Mouse (Mus musculus) liver, postnatal 0 days (tissue): ENCODE data around the gene Ptpn12. TPM values are rescaled to one million over a fixed set of nuclear protein-coding genes. Genes with fewer than 3 reads are reported as not detected.
"Not testable (repeated sequence)": the region's sequence is repeated elsewhere in the genome, so short reads cannot be mapped to it uniquely, and the experiment has no call there.

Experiments used
- ATAC-seq: fragments of 200-750 bp; cut with Nextera tagmentation; 2 replicates; pipeline ENCODE4 v1.8.0; 2017; ENCODE audit warnings: mild to moderate bottlenecking, moderate library complexity
- DNase-seq: peaks from one replicate; pipeline ENCODE4 v3.0.0-alpha.2; 2016
- H3K27ac ChIP-seq: fragments of 300-500 bp; sonication (generic); 2 replicates; pipeline ENCODE4 v1.5.1; 2014; ENCODE audit warnings: antibody characterized with exemption, moderate library complexity, mild to moderate bottlenecking, low read depth
- H3K27me3 ChIP-seq: fragments of 300-500 bp; sonication (generic); 2 replicates; pipeline ENCODE4 v1.6.1; 2014; ENCODE audit warnings: low read length, control low read depth, mixed read lengths; ENCODE audit not compliant: insufficient read depth
- H3K36me3 ChIP-seq: fragments of 300-500 bp; sonication (generic); replicated peaks from 2 replicates; pipeline ENCODE4 v1.6.1; 2014; ENCODE audit warnings: mild to moderate bottlenecking, control low read depth, low read length, moderate library complexity, mixed read lengths; ENCODE audit not compliant: insufficient read depth
- H3K4me1 ChIP-seq: fragments of 300-500 bp; sonication (generic); 2 replicates; pipeline ENCODE4 v1.6.1; 2014; ENCODE audit warnings: antibody characterized with exemption, mild to moderate bottlenecking, control low read depth; ENCODE audit not compliant: insufficient read depth
- H3K4me2 ChIP-seq: fragments of 300-500 bp; sonication (generic); 2 replicates; pipeline ENCODE4 v1.6.1; 2014; ENCODE audit warnings: low read depth, mild to moderate bottlenecking, low read length, moderate library complexity, mixed read lengths
- H3K4me3 ChIP-seq: fragments of 300-500 bp; sonication (generic); 2 replicates; pipeline ENCODE4 v1.5.1; 2014; ENCODE audit warnings: low read depth, low read length
- H3K9ac ChIP-seq: fragments of 300-500 bp; sonication (generic); replicated peaks from 2 replicates; pipeline ENCODE4 v1.6.1; 2014; ENCODE audit warnings: mild to moderate bottlenecking, moderate library complexity
- H3K9me3 ChIP-seq: fragments of 300-500 bp; sonication (generic); 2 replicates; pipeline ENCODE4 v1.6.1; 2016; ENCODE audit warnings: mild to moderate bottlenecking, control low read depth, low read length, mixed read lengths
- CTCF ChIP-seq: sonication (generic); IDR thresholded peaks from 2 replicates; pipeline ENCODE4 v1.5.1; 2016; ENCODE audit warnings: antibody characterized with exemption, low read depth
- EP300 ChIP-seq: IDR thresholded peaks from 2 replicates; pipeline ENCODE4 v1.6.1; 2016; ENCODE audit warnings: antibody characterized with exemption, low read depth, mild to moderate bottlenecking
- WGBS: fragments of 180-500 bp; shearing (Covaris S2); extraction: QIAGEN DNeasy Blood & Tissue Kit; methylation state at CpG from one replicate; pipeline ENCODE4 v1.1.7; 2014; ENCODE audit not compliant: insufficient replicate concordance; 5-methylcytosine and 5-hydroxymethylcytosine counted together
- polyA plus RNA-seq: library from polyadenylated mRNA; unstranded; fragments of >200 nt; fragmentation: Nextera tagmentation; extraction: Ambion mirVana; gene quantifications from 2 replicates; pipeline ENCODE4 v1.2.1, GENCODE M21; 2015

The Ptpn12 gene
- polyA plus RNA-seq, 1 experiment from 2014 or later: 11.3 TPM

- TF ChIP-seq EP300 (no peak), CTCF (no peak)
- WGBS: 1% methylated on average over 67 of the region's 88 CpGs
These were observed 104.7 kb downstream of the Ptpn12 start for GRCm38 (mm10) chr5:20950855-20951650.

GRCm38 (mm10) chr5:20950516-20950854 lies 105.2 kb downstream of the Ptpn12 start:
- H3K4me2 ChIP-seq: peak overlapping the region; percentile 87
- H3K9ac ChIP-seq: peak overlapping the region; percentile 94
- H3K36me3 ChIP-seq: no peaks in the 10 kb centered on the region
- under 1% methylated on average over 9 of the region's 9 CpGs for WGBS
- no peaks in the 10 kb centered on the region for H3K27me3 ChIP-seq
- no peak for TF ChIP-seq CTCF
- 0 out of 2 replicates have a peak, but pooled peaks have one; percentile 15 for TF ChIP-seq EP300
- peak overlapping the region; percentile 84 for H3K4me3 ChIP-seq
- no peaks in the 10 kb centered on the region for H3K9me3 ChIP-seq
- ATAC-seq (no peak), DNase-seq (no peak)
- H3K4me1 ChIP-seq: peaks cover 35% of the 10 kb centered on the region
- H3K27ac ChIP-seq: peak overlapping the region; percentile 98

More at GRCm38 (mm10) chr5:20950855-20951650, 104.7 kb downstream of the Ptpn12 start:
- Histone ChIP-seq H3K27me3 (no peaks in the 10 kb centered on the region), H3K4me2 (peak overlapping the region; percentile 87), H3K9me3 (no peaks in the 10 kb centered on the region), H3K4me3 (peak overlapping the region; percentile 84), H3K4me1 (peaks cover 33% of the 10 kb centered on the region), H3K36me3 (no peaks in the 10 kb centered on the region), H3K9ac (peak overlapping the region; percentile 94), H3K27ac (peak overlapping the region; percentile 98)
- DNase-seq (peak; percentile 73), ATAC-seq (peak; percentile 73)

GRCm38 (mm10) chr5:20950093-20950492 lies 105.6 kb downstream of the Ptpn12 start:
- 2% methylated on average over 5 of the region's 5 CpGs for WGBS
- Histone ChIP-seq H3K4me2 (peak overlapping the region; percentile 87), H3K4me1 (peaks cover 39% of the 10 kb centered on the region), H3K4me3 (peak overlapping the region; percentile 84), H3K9ac (peak overlapping the region; percentile 94), H3K27ac (peak overlapping the region; percentile 98; the same call in 1 of the 2 replicates), H3K9me3 (no peaks in the 10 kb centered on the region), H3K36me3 (no peaks in the 10 kb centered on the region), H3K27me3 (no peaks in the 10 kb centered on the region)
- ATAC-seq (no peak), DNase-seq (no peak)
- TF ChIP-seq CTCF (no peak), EP300 (no peak)

GRCm38 (mm10) chr5:20946906-20947305 lies 108.8 kb downstream of the Ptpn12 start:
- Histone ChIP-seq H3K4me1 (peaks cover 39% of the 10 kb centered on the region), H3K36me3 (peaks cover 3% of the 10 kb centered on the region; the same call in 1 of the 2 replicates), H3K9me3 (no peaks in the 10 kb centered on the region), H3K9ac (no peak overlapping the region), H3K27ac (no peak overlapping the region), H3K4me2 (no peak overlapping the region), H3K27me3 (no peaks in the 10 kb centered on the region), H3K4me3 (no peak overlapping the region)
- ATAC-seq (no peak), DNase-seq (no peak)
- TF ChIP-seq CTCF: no peak
- no peak for TF ChIP-seq EP300
- 77% methylated on average over 6 of the region's 6 CpGs for WGBS

- peaks cover 55% of the 10 kb centered on the region for H3K4me1 ChIP-seq
- DNase-seq (peak; percentile 52), ATAC-seq (peak; percentile 40)
- H3K9ac ChIP-seq: peak overlapping the region; percentile 54
- peak overlapping the region; percentile 79 for H3K27ac ChIP-seq
- peak overlapping the region; percentile 68 for H3K4me2 ChIP-seq
- TF ChIP-seq CTCF: no peak
- TF ChIP-seq EP300: no peak
- peaks cover 3% of the 10 kb centered on the region; the same call in 1 of the 2 replicates for H3K36me3 ChIP-seq
- H3K4me3 ChIP-seq: peak overlapping the region; percentile 31
- WGBS: 30% methylated on average over 13 of the region's 13 CpGs
- H3K9me3 ChIP-seq: no peaks in the 10 kb centered on the region
- H3K27me3 ChIP-seq: no peaks in the 10 kb centered on the region
These were observed 110.6 kb downstream of the Ptpn12 start for GRCm38 (mm10) chr5:20944961-20945748.

- not testable (repeated sequence) for H3K27ac ChIP-seq, H3K36me3 ChIP-seq, H3K27me3 ChIP-seq, H3K9me3 ChIP-seq, ATAC-seq, H3K9ac ChIP-seq, DNase-seq, H3K4me3 ChIP-seq
- Histone ChIP-seq H3K4me1 (peaks cover 62% of the 10 kb centered on the region), H3K4me2 (peak overlapping the region; percentile 19; the same call in 1 of the 2 replicates)
- WGBS: 55% methylated on average over 4 of the region's 4 CpGs
These were observed 111.9 kb downstream of the Ptpn12 start for GRCm38 (mm10) chr5:20943791-20944190.
